Mouse (Mus musculus) liver, embryonic 14.5 days (tissue): ENCODE measurements around the gene Npff.

Experiments used
- CTCF ChIP-seq: IDR thresholded peaks from 2 replicates; pipeline ENCODE4 v1.5.1; 2016; ENCODE audit warnings: antibody characterized with exemption, low read depth, control low read depth
- EP300 ChIP-seq: IDR thresholded peaks from 2 replicates; pipeline ENCODE4 v1.6.1; 2016; ENCODE audit warnings: antibody characterized with exemption, low read depth

- no peak for TF ChIP-seq CTCF
- TF ChIP-seq EP300 = no peak
Observed at GRCm38 (mm10) chr15:102563681-102564080, 38.9 kb upstream of the Npff start.
